Mouse (Mus musculus) layer of hippocampus, adult 2 months (tissue): ENCODE data around the gene Pef1. TPM values are rescaled to one million over a fixed set of nuclear protein-coding genes. Genes with fewer than 3 reads are reported as not detected.

ENCODE experiments used
- DNase-seq, 2 experiments: peaks; one replicate each; pipeline ENCODE4 v3.0.0; 2022; ENCODE audit warnings: low spot score in 2 of 2
- H3K27ac ChIP-seq: fragments of 200-600 bp; 2 replicates; pipeline ENCODE4 v1.8.1; 2022
- H3K4me3 ChIP-seq: fragments of 200-600 bp; 2 replicates; pipeline ENCODE4 v1.8.1; 2022; ENCODE audit warnings: mild to moderate bottlenecking
- CTCF ChIP-seq: fragments of 200-600 bp; conservative IDR thresholded peaks from 2 replicates; pipeline ENCODE4 v1.8.1; 2022; ENCODE audit warnings: antibody characterized with exemption, mild to moderate bottlenecking, moderate library complexity
- total RNA-seq, 2 experiments: library from RNA; stranded (reverse); gene quantifications; 2 replicates each; pipeline ENCODE4 v1.2.3; 2021

Gene Pef1
- total RNA-seq, 2 experiments from 2014 or later: 64.7 to 72.0 TPM

- Histone ChIP-seq H3K4me3 (no peak overlapping the region), H3K27ac (no peak overlapping the region)
- DNase-seq: no peak
- no peak for TF ChIP-seq CTCF
These were observed 28.4 kb downstream of the Pef1 start for GRCm38 (mm10) chr4:130130641-130131350.

- no peak for TF ChIP-seq CTCF
- Histone ChIP-seq H3K27ac (no peak overlapping the region), H3K4me3 (no peak overlapping the region)
- DNase-seq: no peak
These were observed 29.2 kb downstream of the Pef1 start for GRCm38 (mm10) chr4:130131448-130132105.

GRCm38 (mm10) chr4:130133399-130133798 lies 31.0 kb downstream of the Pef1 start:
- DNase-seq: no peak
- no peak for TF ChIP-seq CTCF
- no peak overlapping the region for H3K27ac ChIP-seq
- no peak overlapping the region for H3K4me3 ChIP-seq

GRCm38 (mm10) chr4:130138441-130139213 lies 36.3 kb downstream of the Pef1 start:
- peak overlapping the region; percentile 57 for H3K4me3 ChIP-seq
- peak; percentile 48 to 84 for DNase-seq
- H3K27ac ChIP-seq: peak overlapping the region; percentile 33; the same call in 1 of the 2 replicates
- TF ChIP-seq CTCF: peak; percentile 94

- Histone ChIP-seq H3K4me3 (peak within 1 kb of the TSS; percentile 57), H3K27ac (peak within 1 kb of the TSS; percentile 33; the same call in 1 of the 2 replicates)
- TF ChIP-seq CTCF: no peak
- DNase-seq: no peak
These were observed 36.8 kb downstream of the Pef1 start, which contains the start of gene Hcrtr1 for GRCm38 (mm10) chr4:130139214-130139492. TSS of gene Hcrtr1 (minus strand) at chr4:130139359.

GRCm38 (mm10) chr4:130140992-130141402 lies 38.6 kb downstream of the Pef1 start:
- peak overlapping the region; percentile 68 for H3K27ac ChIP-seq
- no peak for TF ChIP-seq CTCF

GRCm38 (mm10) chr4:130141786-130142185 lies 39.4 kb downstream of the Pef1 start:
- Histone ChIP-seq H3K27ac (no peak overlapping the region), H3K4me3 (no peak overlapping the region)
- TF ChIP-seq CTCF: no peak
- DNase-seq: no peak

More at GRCm38 (mm10) chr4:130140992-130141402, 38.6 kb downstream of the Pef1 start:
- DNase-seq: peak; percentile 33 to 52
- no peak overlapping the region for H3K4me3 ChIP-seq

- no peak overlapping the region for H3K4me3 ChIP-seq
These were observed 46.0 kb downstream of the Pef1 start for GRCm38 (mm10) chr4:130148405-130148804.

GRCm38 (mm10) chr4:130154250-130154649 lies 51.9 kb downstream of the Pef1 start:
- no peak for DNase-seq
- peak; percentile 30; the same call in 1 of the 2 replicates for TF ChIP-seq CTCF
- Histone ChIP-seq H3K27ac (no peak overlapping the region), H3K4me3 (no peak overlapping the region)

More at GRCm38 (mm10) chr4:130148405-130148804, 46.0 kb downstream of the Pef1 start:
- no peak for DNase-seq
- H3K27ac ChIP-seq: no peak overlapping the region
- no peak for TF ChIP-seq CTCF

GRCm38 (mm10) chr4:130156812-130157371 lies 54.5 kb downstream of the Pef1 start:
- Histone ChIP-seq H3K27ac (no peak overlapping the region), H3K4me3 (no peak overlapping the region)
- TF ChIP-seq CTCF: no peak
- no peak for DNase-seq

- no peak overlapping the region for H3K4me3 ChIP-seq
- no peak for TF ChIP-seq CTCF
- no peak for DNase-seq
- H3K27ac ChIP-seq: no peak overlapping the region
These were observed 59.0 kb downstream of the Pef1 start for GRCm38 (mm10) chr4:130161349-130161748.

- Histone ChIP-seq H3K27ac (peak overlapping the region; percentile 64), H3K4me3 (no peak overlapping the region; the same call in 1 of the 2 replicates)
- TF ChIP-seq CTCF: no peak
- no peak for DNase-seq
These were observed 61.1 kb downstream of the Pef1 start for GRCm38 (mm10) chr4:130163391-130163861.
